Mouse (Mus musculus) activated CD4-positive, CD25-positive, alpha-beta regulatory T cell, adult 4 months (primary cell): ENCODE results near the gene Usp3. TPM values are rescaled to one million over a fixed set of nuclear protein-coding genes. Genes with fewer than 3 reads are reported as not detected.

Experiments
- ATAC-seq: one replicate; pipeline ENCODE4 v1.8.0; 2017
- polyA plus RNA-seq, 2 experiments: library from polyadenylated mRNA; unstranded; fragments of 100-300 nt; shearing (Covaris generic); gene quantifications; one replicate each; pipeline ENCODE4 v1.2.1; 2017

Usp3 gene
- polyA plus RNA-seq, 2 experiments from 2014 or later, result 95.5 to 156 TPM

- no peak for ATAC-seq
Measured at GRCm38 (mm10) chr9:66601006-66601405, 8.1 kb upstream of the Usp3 start.

GRCm38 (mm10) chr9:66600551-66600950 is 7.6 kb upstream of the Usp3 start:
- no peak for ATAC-seq

GRCm38 (mm10) chr9:66599577-66599976 is 6.6 kb upstream of the Usp3 start:
- ATAC-seq, result peak; percentile 81

DNA sequence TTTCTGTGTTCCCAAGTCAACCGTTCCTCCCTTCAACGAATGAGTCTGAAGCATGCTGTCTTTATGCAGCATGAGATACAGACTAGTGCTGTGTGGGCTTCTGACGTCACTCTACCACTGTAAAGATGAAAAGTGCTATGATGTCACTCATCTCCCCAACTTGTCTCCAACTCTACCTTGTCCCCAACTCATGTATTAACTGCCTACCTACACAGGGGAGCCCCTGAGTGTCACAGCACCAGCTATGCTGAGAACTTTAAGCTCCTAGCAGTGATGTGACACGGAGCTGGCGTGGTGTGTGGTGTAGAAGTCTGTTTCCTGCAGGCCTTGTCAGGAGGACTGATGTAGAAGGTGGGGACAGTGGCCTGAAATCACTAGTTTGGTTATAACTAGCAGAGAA is 5.7 kb upstream of the Usp3 start:
- peak; percentile 30 for ATAC-seq

DNA sequence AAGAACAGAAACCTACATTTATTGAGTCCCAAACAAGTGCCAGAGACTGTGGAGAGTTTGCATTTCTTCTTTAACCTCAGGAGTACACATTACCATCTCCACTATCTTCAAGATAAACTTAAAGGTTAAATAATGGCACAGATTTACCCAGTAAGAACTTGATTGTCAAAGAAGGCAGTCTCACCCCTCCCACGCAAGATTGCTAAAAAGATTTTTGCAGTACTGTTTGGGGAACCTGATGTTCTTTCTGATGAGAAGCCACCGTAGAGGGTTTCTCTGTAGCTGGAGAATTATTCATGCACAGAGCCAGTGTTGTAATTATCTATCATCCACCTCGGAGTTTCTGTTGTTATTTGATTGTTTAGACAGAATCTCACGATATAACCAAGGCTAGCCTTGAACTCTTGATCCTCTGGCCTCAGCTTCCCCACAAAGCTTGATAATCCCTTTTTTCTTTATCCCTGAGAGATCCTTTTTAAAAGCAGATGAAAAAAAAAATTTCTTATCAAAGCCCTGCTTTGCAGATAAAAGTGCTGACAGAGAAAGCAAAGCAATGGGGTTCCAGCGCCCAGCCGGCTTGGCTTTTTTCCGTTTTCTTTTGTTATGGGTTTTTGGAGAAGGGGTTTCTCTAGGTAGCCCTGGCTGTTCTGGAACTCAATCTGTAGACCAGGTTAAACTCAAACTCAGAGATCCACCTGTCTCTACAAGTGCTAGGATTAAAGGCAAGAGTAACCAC is 4.7 kb upstream of the Usp3 start:
- ATAC-seq, result no peak

GRCm38 (mm10) chr9:66597076-66597475 is 4.1 kb upstream of the Usp3 start:
- no peak for ATAC-seq

- ATAC-seq, result no peak
Measured at GRCm38 (mm10) chr9:66595722-66596675, 3.1 kb upstream of the Usp3 start.

- no peak for ATAC-seq
Measured at GRCm38 (mm10) chr9:66594061-66594460, 1.1 kb upstream of the Usp3 start.

DNA sequence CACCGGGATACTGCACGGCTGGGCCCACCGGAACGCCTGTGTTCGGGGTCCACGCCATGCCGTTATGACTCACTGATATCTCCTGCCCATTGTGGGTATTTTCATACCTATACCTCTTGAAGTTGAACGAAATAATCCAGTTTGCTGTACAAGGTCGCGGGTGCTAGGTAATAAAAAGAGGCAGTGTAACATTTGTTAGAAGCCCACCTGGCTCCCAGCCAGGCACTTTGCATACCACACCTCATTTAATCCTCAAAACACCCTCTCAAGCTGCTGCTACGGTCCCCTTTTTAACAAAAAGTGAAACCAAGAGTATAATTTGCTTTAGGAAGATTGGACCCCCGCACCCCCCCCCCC is 649 bp upstream of the Usp3 start:
- ATAC-seq, result no peak

- ATAC-seq, result peak; percentile 0
Measured at GRCm38 (mm10) chr9:66591851-66592645, 894 bp downstream of the Usp3 start.

GRCm38 (mm10) chr9:66590051-66590450 is 2.9 kb downstream of the Usp3 start:
- ATAC-seq, result no peak

DNA sequence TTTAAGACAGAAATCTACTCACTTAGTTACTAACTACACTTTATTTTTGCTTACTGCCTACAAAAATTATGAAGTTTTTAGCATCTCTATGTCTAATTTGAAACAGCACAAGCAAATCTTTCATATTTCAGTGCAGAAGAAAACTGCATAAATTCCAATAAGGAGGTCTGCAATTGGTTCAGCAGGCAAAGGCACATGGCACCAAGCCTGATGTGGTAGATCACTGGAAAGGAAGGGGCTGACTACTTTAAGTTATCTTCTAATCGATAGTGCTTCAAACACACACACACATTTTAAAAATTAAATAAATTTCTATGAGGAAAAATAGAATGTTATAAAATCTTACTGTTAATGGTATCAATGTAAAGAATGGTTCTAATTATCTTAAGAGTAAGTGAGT is 5.9 kb downstream of the Usp3 start:
- no peak for ATAC-seq

DNA sequence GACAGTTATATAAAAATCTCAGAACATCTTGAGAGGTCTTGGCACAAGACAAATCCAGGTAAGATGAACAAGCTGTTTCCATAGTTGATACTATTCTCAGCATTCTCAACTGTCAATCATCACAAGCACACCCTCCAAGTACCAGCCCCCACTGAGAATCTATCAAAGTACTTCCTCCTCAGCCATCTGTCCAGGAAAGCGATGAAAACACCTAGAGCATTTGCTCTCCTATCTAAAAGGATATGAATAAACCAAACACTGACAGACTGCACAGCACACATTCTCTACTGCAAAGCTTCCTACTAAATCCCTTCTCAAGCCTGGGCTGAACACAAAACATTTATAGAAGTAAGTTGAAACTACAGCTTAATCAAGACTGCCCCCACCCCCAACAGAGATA is 6.4 kb downstream of the Usp3 start:
- no peak for ATAC-seq

DNA sequence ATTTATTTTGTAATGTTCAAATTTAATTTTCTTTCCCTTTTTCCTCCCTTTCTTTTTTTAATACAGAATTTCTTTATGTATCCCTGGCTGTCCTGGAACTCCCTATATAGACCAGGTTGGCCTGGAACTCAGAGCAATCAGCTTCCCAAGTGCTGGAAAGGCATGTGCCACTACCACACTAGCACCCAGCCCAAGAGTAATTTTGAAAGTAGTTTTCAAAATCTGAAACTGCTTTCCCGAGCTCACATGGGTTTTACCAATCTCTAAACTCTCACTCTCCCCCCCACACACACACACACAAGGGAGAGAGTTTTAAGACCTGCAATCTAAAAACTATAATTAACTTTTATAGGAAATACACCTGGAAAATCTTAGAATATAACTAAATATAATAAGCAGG is 7.8 kb downstream of the Usp3 start:
- no peak for ATAC-seq

GRCm38 (mm10) chr9:66584176-66584575 is 8.8 kb downstream of the Usp3 start:
- no peak for ATAC-seq

DNA sequence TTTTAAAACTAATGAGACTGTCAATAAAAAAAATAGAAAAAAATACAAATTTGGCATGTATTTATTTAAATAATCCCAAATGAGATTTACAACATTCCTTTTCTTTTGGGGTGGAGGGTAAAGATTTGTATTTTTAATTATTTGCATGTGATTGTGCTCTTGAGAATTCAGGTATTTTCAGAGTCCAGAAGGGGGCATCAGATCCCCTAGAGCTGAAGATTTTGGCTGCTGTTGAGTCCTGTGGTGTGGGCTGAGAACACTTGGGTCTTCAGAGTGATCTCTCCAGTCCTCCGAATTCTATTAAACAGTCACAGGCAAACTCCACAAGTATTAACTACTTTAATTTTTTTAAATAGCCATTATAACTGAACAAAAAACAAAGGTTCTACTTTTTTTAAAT is 9.7 kb downstream of the Usp3 start:
- ATAC-seq, result no peak

DNA sequence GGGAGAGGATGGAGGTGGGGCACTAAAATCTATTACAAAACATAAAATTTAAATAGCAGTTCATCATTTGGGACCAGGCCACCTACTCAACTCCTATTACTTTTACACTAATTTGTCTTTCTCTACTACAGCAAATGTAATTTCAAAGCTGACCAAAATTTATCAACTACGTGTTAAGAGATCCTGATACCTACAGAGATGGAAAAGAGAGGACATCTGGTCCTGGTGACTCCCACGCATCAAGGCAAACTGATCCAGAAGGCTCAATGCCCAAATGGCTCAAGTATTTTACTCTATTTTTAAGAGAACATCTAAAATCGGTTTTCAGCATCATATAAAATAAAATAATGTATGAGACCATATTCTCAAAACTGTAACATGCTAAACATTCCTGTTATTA is 11.2 kb downstream of the Usp3 start:
- ATAC-seq, result no peak

DNA sequence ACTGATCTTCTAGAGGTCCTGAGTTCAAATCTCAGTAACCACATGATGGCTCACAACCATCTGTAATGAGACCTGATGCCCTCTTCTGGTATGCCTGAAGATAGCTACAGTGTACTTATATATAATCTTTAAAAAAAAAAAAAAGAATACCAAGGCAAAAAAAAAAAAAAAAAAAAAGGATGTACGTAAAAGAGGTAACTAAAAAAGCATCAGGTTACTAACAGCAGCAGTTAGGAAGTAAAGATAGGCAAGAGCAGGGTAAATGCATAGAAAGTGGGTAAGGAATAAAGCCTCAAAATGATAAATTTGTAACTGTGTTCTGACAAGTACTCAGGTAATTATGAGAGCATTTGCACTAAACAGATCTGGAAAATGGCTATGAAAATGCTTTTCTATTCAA is 12.2 kb downstream of the Usp3 start:
- ATAC-seq, result no peak

DNA sequence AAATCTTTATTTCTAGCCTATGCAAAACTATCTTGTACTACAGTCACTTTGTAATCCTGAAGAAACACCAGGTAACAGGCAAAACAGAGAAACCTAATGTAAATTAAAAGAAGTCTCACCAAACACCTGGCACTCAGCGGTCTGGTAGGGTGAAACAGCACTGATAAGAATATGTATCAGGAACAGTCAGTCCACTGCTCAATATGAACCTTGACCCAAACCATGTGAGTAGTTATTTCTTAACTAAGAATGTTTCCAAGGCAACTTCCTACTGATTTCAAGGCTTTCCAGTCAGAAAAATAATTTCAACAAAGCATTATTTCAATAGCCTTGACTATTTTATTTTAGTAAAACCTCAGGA is 17.1 kb downstream of the Usp3 start:
- no peak for ATAC-seq

DNA sequence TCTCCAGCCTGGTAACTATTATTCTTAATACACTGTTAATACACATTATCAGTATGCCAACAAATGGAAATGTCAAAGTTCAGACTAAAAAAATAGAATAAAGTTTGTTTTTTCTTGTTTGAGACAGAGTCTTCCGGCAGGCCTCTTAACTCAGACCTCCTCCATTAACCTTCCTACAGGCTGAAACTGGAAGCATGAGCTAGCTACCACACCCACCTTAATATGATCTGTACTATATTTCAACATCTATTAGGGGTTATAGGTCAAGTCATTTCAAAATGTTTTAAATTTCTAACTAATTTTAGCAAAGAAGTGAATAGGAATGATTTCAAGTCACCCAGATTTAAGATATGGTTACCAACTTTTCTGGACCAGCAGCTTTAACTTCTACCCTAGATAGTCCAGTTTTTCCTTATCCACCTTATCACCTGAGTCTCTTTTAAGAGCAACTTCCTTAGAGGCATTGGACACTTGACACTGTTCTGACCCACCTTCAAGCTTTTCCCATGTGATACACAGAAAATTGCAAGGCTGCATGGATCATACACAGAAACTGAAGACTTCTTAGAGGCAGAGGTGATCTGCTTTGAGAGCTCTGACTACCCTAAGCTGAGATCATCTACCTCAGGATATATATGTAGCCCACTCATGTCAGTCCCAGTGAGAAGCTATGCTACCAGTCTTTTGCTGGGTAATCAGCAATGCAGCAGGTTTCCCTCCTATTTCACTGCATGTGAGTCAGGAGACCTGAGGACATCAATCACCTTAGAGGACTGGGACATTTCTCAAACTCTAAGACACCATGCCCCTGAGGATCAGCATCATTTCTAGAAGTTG is 17.7 kb downstream of the Usp3 start:
- no peak for ATAC-seq

DNA sequence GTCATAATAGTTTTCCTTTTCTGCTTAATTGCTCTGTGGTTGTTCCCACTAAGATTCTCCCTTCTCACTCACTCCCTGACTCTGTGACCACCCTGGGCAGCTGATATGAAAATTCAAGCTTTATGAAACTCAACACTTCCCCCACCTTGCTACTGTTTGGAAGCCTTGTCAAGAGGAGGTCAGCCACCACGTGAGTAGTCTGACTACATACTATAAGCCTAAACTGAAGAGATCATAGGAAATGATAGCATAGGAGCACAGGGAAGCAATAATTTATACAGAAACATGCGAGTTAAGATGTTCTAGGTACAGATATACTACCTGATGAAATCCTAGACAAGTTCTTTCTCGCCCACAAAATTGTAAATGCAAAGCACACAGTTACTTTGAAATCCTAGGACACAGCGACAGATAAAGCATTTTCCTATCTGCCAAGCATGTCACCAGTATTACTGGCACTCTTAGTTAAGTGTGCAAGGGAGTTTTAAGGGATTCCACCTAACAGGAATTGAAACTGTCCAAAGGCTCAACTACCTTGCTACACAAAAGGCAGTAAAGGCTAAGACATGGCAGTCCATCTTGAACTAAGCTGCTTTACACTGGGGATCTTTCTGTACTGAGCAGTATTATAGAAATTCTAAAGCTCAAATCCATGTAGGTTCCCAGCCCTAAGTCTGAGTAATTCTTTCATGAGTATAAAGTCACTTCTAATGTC is 20.8 kb downstream of the Usp3 start:
- no peak for ATAC-seq

- ATAC-seq, result no peak
Measured at GRCm38 (mm10) chr9:66562215-66562614, 30.7 kb downstream of the Usp3 start.
